Mouse (Mus musculus) spleen, adult 10 weeks (tissue): ENCODE results near the gene Cdc37l1. TPM values are rescaled to one million over a fixed set of nuclear protein-coding genes. Genes with fewer than 3 reads are reported as not detected.

Experiments used
- polyA plus RNA-seq: library from polyadenylated mRNA; stranded (reverse); fragments of 350-450 nt; fragmentation: Illumina TruSeq; extraction: RNeasy Lipid Tissue Mini Kit (QIAGEN cat#74804); gene quantifications from one replicate; pipeline ENCODE4 v1.2.3, GENCODE M21; 2015; ENCODE audit warnings: low replicate concordance; ENCODE audit not compliant: insufficient read depth

The Cdc37l1 gene
- polyA plus RNA-seq: 80.7 TPM

DNA sequence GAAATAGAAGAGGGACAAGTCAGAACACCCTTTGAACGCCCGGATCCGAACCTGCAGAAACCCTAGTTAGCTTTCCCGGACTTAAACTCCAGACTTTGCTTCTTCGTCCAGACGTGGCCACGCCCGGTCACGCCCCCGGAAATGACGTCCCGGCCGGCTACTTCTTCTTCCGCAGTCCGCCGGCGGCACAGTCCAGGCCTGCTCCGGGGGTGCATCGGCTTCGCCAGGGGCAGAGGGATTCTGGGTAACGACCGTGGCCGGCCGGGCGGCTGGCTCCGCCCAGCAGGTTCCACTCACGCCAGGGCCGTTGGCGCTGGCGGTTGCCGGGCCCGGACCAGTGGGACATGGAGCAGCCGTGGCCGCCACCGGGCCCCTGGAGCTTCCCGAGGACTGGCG, at the start of gene Cdc37l1:
TSS of gene Cdc37l1 (plus strand) at position 159 of the 396 bp plus-strand sequence.

DNA sequence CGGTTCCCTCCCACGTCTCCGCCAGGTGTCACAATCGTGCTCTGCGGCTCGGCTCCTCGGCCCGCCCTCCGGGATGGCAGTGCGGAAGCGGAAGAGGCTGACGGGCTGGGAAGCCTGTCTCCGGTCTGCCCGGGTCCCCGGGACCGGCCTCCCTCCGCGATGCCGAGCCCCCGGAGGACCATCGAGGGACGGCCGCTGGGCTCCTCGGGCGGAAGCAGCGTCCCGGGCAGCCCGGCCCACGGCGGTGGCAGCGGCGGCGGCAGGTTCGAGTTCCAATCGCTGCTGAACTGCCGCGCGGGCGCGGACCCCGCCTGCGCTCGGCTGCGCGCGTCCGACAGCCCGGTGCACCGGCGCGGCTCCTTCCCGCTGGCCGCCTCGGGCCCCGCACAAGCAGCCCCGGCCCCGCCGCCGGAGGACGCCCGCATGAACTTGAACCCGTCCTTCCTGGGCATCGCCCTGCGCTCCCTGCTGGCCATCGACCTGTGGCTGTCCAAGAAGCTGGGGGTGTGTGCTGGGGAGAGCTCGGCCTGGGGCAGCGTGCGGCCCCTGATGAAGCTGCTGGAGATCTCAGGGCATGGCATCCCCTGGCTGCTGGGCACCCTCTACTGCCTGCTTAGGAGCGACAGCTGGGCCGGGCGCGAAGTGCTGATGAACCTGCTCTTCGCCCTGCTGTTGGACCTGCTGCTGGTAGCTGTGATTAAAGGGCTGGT, 26.2 kb upstream of the Cdc37l1 start, which contains the start of gene Plpp6:
TSS of gene Plpp6 (plus strand) at position 112 of the 710 bp plus-strand sequence.

DNA sequence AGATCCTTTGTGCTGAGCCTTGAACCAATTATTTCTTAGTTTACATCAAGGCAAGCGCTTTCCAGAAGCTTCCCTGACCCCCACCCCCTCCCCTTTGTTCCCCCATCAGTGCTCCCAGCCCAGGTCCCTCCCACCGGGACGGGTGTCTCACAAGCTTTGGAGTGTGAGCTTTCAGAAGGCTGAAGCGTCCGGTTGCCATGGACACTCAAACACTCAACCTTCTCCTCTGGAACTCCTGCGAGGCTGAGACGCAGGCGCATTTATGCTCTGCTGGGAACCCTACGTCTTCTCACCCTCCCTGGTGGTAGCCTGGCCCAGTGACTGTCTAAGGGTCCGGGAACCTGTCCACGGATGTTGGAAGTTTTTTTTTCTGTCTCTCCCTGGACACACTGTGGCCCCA, 22.5 kb upstream of the Cdc37l1 start, which contains the start of gene 4430402I18Rik:
TSS of gene 4430402I18Rik (minus strand) at position 149 of the 400 bp plus-strand sequence.

DNA sequence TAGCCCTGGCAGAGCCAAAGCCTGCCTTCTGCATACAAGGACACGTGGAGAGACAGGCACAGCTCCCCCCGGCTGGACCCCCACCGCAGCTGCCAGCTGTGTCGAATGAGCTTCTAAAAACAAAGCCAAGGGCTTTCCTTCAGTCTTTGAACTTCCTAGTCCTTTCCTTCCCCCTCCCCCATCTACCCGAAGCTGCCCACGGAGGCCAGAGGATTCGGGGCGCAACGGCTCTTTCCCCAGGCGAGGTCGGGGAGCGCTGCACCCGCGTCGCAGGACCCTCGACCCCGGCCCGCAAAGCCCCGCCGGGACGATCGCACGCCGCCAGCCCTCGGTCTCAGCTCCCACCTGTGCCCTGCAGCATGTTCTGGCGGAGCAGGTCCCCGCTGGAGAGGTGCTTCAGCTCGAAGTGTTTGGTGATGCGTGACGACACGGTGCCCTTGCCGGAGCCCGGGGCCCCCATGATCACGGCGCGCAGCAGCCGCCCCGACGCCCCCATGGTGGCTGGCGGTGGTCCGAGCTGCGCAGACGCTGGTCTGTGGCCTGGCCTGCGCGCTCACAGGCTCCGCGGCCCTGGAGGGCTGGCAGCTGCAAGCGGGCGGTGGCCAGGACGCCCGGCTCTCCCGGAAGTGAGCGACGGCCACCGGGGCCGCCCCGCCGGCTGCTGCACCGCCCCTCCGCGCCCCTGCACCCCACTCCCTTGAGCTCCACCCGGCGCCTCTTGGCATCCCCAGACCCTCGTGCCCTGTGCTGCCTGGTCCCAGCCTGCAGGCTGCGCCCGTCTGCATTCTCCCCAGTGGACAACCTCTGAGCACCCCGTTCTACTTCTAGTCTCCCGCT, 57.4 kb downstream of the Cdc37l1 start, which contains the start of gene Ak3:
TSS of gene Ak3 (minus strand) at position 628 of the 837 bp plus-strand sequence.

Other genes with a start within 250 kb of the Cdc37l1 start
- gene Slc1a1, start 155.3 kb upstream of the Cdc37l1 start, polyA plus RNA-seq: 0.19 TPM
- 22.0 TPM for gene Plpp6, start 26.4 kb upstream of the Cdc37l1 start, polyA plus RNA-seq
- gene 4430402I18Rik, start 22.6 kb upstream of the Cdc37l1 start, polyA plus RNA-seq: 1.7 TPM
- gene Ak3, start 57.6 kb downstream of the Cdc37l1 start, polyA plus RNA-seq: 58.4 TPM
- 19.2 TPM for gene Rcl1, start 111.0 kb downstream of the Cdc37l1 start, polyA plus RNA-seq